Mouse (Mus musculus) kidney, postnatal 25 days (tissue): ENCODE measurements around the gene Prss41.

Experiments used
- DNase-seq, 2 experiments: peaks; one replicate each; pipeline ENCODE4 v3.0.0; 2021; ENCODE audit warnings: mixed read lengths in 2 of 2

The Prss41 gene

GRCm38 (mm10) chr17:23825591-23825990 lies 18.4 kb downstream of the Prss41 start:
- DNase-seq: no peak

- DNase-seq: peak in 1 of 2 experiments; percentile 34
These were observed 20.4 kb downstream of the Prss41 start for GRCm38 (mm10) chr17:23823614-23824013.

GRCm38 (mm10) chr17:23823018-23823417 lies 21.0 kb downstream of the Prss41 start:
- peak in 1 of 2 experiments; percentile 37 for DNase-seq

- DNase-seq: no peak
These were observed 21.9 kb downstream of the Prss41 start for GRCm38 (mm10) chr17:23822094-23822493.

GRCm38 (mm10) chr17:23820731-23821130 lies 23.2 kb downstream of the Prss41 start:
- DNase-seq: peak in 1 of 2 experiments; percentile 35

GRCm38 (mm10) chr17:23819235-23819634 lies 24.7 kb downstream of the Prss41 start:
- no peak for DNase-seq

- DNase-seq: no peak
These were observed 25.4 kb downstream of the Prss41 start for GRCm38 (mm10) chr17:23818579-23818978.

GRCm38 (mm10) chr17:23815641-23816040 lies 28.3 kb downstream of the Prss41 start:
- peak in 1 of 2 experiments; percentile 41 for DNase-seq

GRCm38 (mm10) chr17:23807918-23808317 lies 36.1 kb downstream of the Prss41 start:
- DNase-seq: peak in 1 of 2 experiments; percentile 55

- DNase-seq: peak; percentile 67 to 83
These were observed 37.1 kb downstream of the Prss41 start for GRCm38 (mm10) chr17:23806867-23807266.

- no peak for DNase-seq
These were observed 39.4 kb downstream of the Prss41 start for GRCm38 (mm10) chr17:23804426-23805085.

- peak; percentile 89 to 93 for DNase-seq
These were observed 40.5 kb downstream of the Prss41 start for GRCm38 (mm10) chr17:23803366-23804041.

GRCm38 (mm10) chr17:23802746-23803365 lies 41.1 kb downstream of the Prss41 start:
- peak; percentile 98 to 100 for DNase-seq

GRCm38 (mm10) chr17:23801627-23802026 lies 42.3 kb downstream of the Prss41 start:
- no peak for DNase-seq

GRCm38 (mm10) chr17:23797316-23797715 lies 46.7 kb downstream of the Prss41 start:
- no peak for DNase-seq

GRCm38 (mm10) chr17:23795323-23795722 lies 48.6 kb downstream of the Prss41 start:
- DNase-seq: no peak

- no peak for DNase-seq
These were observed 53.0 kb downstream of the Prss41 start for GRCm38 (mm10) chr17:23791079-23791357.

- peak; percentile 67 to 71 for DNase-seq
These were observed 53.5 kb downstream of the Prss41 start, which contains the start of gene Srrm2 for GRCm38 (mm10) chr17:23790269-23791078. TSS of gene Srrm2 (plus strand) at chr17:23790532.

- DNase-seq: no peak
These were observed 54.2 kb downstream of the Prss41 start for GRCm38 (mm10) chr17:23789749-23790268.

GRCm38 (mm10) chr17:23788973-23789372 lies 55.0 kb downstream of the Prss41 start:
- no peak for DNase-seq
